Mouse (Mus musculus): ENCODE measurements around the gene Vmn2r90. TPM values are rescaled to one million over a fixed set of nuclear protein-coding genes. Genes with fewer than 3 reads are reported as not detected.
"Not testable (repeated sequence)": the region's sequence is repeated elsewhere in the genome, so short reads cannot be mapped to it uniquely, and the experiment has no call there.

Gene Vmn2r90
- not detected in 2 replicates for polyA plus RNA-seq (2015; fragmentation: Nextera tagmentation; extraction: Ambion mirVana)

GRCm38 (mm10) chr17:17703447-17703846 lies at the start of gene Vmn2r90:
Gene Vmn2r90 (plus strand): TSS chr17:17703747.
- Histone ChIP-seq H3K4me2 (ENCODE audit: low read length) (no peak within 1 kb of the TSS), H3K27ac (no peak within 1 kb of the TSS), H3K4me1 (replicated peaks; ENCODE audit: insufficient read depth, low read length) (no peaks in the 10 kb centered on the region), H3K4me3 (replicated peaks; ENCODE audit: low read depth, low read length) (no peak within 1 kb of the TSS), H3K9ac (ENCODE audit: low read depth, low read length) (no peak within 1 kb of the TSS), H3K27me3 (ENCODE audit: insufficient read depth, low read length) (no peaks in the 10 kb centered on the region), H3K9me3 (replicated peaks; ENCODE audit: low read length) (no peaks in the 10 kb centered on the region), H3K36me3 (ENCODE audit: insufficient read depth, low read length) (no peaks in the 10 kb centered on the region)
- 78% methylated on average over 1 of the region's 1 CpGs for WGBS
- no peak for DNase-seq (ENCODE audit: low spot score)
- TF ChIP-seq CTCF (IDR thresholded peaks at IDR 0.05; ENCODE audit: low read depth) = no peak
- ATAC-seq (replicated peaks; ENCODE audit: low FRiP score, low read depth) = no peak

- WGBS = 10% methylated on average over 10 of the region's 10 CpGs
- Histone ChIP-seq H3K9me3 (replicated peaks; ENCODE audit: low read length) (no peaks in the 10 kb centered on the region), H3K4me1 (replicated peaks; ENCODE audit: insufficient read depth, low read length) (no peaks in the 10 kb centered on the region), H3K27me3 (ENCODE audit: insufficient read depth, low read length) (no peaks in the 10 kb centered on the region), H3K9ac (ENCODE audit: low read depth, low read length) (peak overlapping the region; percentile 14; the same call in 1 of the 2 replicates), H3K4me3 (replicated peaks; ENCODE audit: low read depth, low read length) (no peak overlapping the region), H3K36me3 (ENCODE audit: insufficient read depth, low read length) (no peaks in the 10 kb centered on the region), H3K27ac (no peak overlapping the region), H3K4me2 (ENCODE audit: low read length) (peak overlapping the region; percentile 18)
- ATAC-seq (replicated peaks; ENCODE audit: low FRiP score, low read depth) (no peak), DNase-seq (ENCODE audit: low spot score) (no peak)
- TF ChIP-seq CTCF (IDR thresholded peaks at IDR 0.05; ENCODE audit: low read depth) = no peak
Observed at GRCm38 (mm10) chr17:17654997-17655828, 48.3 kb upstream of the Vmn2r90 start.

GRCm38 (mm10) chr17:17655829-17656176 lies 47.7 kb upstream of the Vmn2r90 start:
- H3K36me3 ChIP-seq (ENCODE audit: insufficient read depth, low read length) = no peaks in the 10 kb centered on the region
- no peak for TF ChIP-seq CTCF (IDR thresholded peaks at IDR 0.05; ENCODE audit: low read depth)
- no peak overlapping the region for H3K27ac ChIP-seq
- no peak overlapping the region for H3K9ac ChIP-seq (ENCODE audit: low read depth, low read length)
- no peaks in the 10 kb centered on the region for H3K4me1 ChIP-seq (replicated peaks; ENCODE audit: insufficient read depth, low read length)
- DNase-seq (ENCODE audit: low spot score) (no peak), ATAC-seq (replicated peaks; ENCODE audit: low FRiP score, low read depth) (no peak)
- H3K9me3 ChIP-seq (replicated peaks; ENCODE audit: low read length) = no peaks in the 10 kb centered on the region
- WGBS = 50% methylated on average over 2 of the region's 2 CpGs
- no peaks in the 10 kb centered on the region for H3K27me3 ChIP-seq (ENCODE audit: insufficient read depth, low read length)
- no peak overlapping the region for H3K4me2 ChIP-seq (ENCODE audit: low read length)
- H3K4me3 ChIP-seq (replicated peaks; ENCODE audit: low read depth, low read length) = no peak overlapping the region

GRCm38 (mm10) chr17:17678781-17679180 lies 24.8 kb upstream of the Vmn2r90 start:
- no peak overlapping the region for H3K9ac ChIP-seq (ENCODE audit: low read depth, low read length)
- ATAC-seq (replicated peaks; ENCODE audit: low FRiP score, low read depth) = no peak
- H3K4me1 ChIP-seq (replicated peaks; ENCODE audit: insufficient read depth, low read length) = no peaks in the 10 kb centered on the region
- no peak overlapping the region for H3K27ac ChIP-seq
- no peaks in the 10 kb centered on the region for H3K36me3 ChIP-seq (ENCODE audit: insufficient read depth, low read length)
- no peaks in the 10 kb centered on the region for H3K9me3 ChIP-seq (replicated peaks; ENCODE audit: low read length)
- no peaks in the 10 kb centered on the region for H3K27me3 ChIP-seq (ENCODE audit: insufficient read depth, low read length)
- H3K4me2 ChIP-seq (ENCODE audit: low read length) = no peak overlapping the region
- no peak for DNase-seq (ENCODE audit: low spot score)
- H3K4me3 ChIP-seq (replicated peaks; ENCODE audit: low read depth, low read length) = no peak overlapping the region
- TF ChIP-seq CTCF (IDR thresholded peaks at IDR 0.05; ENCODE audit: low read depth) = no peak
- 80% methylated on average over 1 of the region's 1 CpGs for WGBS

GRCm38 (mm10) chr17:17690659-17691058 lies 12.9 kb upstream of the Vmn2r90 start:
- no peak for TF ChIP-seq CTCF (IDR thresholded peaks at IDR 0.05; ENCODE audit: low read depth)
- Histone ChIP-seq H3K4me2 (ENCODE audit: low read length) (no peak overlapping the region), H3K27ac (no peak overlapping the region), H3K4me1 (replicated peaks; ENCODE audit: insufficient read depth, low read length) (no peaks in the 10 kb centered on the region), H3K4me3 (replicated peaks; ENCODE audit: low read depth, low read length) (no peak overlapping the region), H3K9me3 (replicated peaks; ENCODE audit: low read length) (no peaks in the 10 kb centered on the region), H3K27me3 (ENCODE audit: insufficient read depth, low read length) (no peaks in the 10 kb centered on the region), H3K9ac (ENCODE audit: low read depth, low read length) (no peak overlapping the region), H3K36me3 (ENCODE audit: insufficient read depth, low read length) (no peaks in the 10 kb centered on the region)
- ATAC-seq (replicated peaks; ENCODE audit: low FRiP score, low read depth) (no peak), DNase-seq (ENCODE audit: low spot score) (no peak)
- 60% methylated on average over 2 of the region's 2 CpGs for WGBS

GRCm38 (mm10) chr17:17732396-17732795 lies 28.8 kb downstream of the Vmn2r90 start:
- H3K9ac ChIP-seq (ENCODE audit: low read depth, low read length); H3K4me1 ChIP-seq (replicated peaks; ENCODE audit: insufficient read depth, low read length); H3K4me2 ChIP-seq (ENCODE audit: low read length); ATAC-seq (replicated peaks; ENCODE audit: low FRiP score, low read depth); H3K36me3 ChIP-seq (ENCODE audit: insufficient read depth, low read length); H3K4me3 ChIP-seq (replicated peaks; ENCODE audit: low read depth, low read length); H3K27ac ChIP-seq; DNase-seq (ENCODE audit: low spot score); H3K27me3 ChIP-seq (ENCODE audit: insufficient read depth, low read length); H3K9me3 ChIP-seq (replicated peaks; ENCODE audit: low read length): not testable (repeated sequence)
- 85% methylated on average over 4 of the region's 4 CpGs for WGBS
